Mouse (Mus musculus) kidney, embryonic 15.5 days (tissue): Measurements from ENCODE around the gene Rgmb. TPM values are rescaled to one million over a fixed set of nuclear protein-coding genes. Genes with fewer than 3 reads are reported as not detected.
A peak's percentile ranks its signal among the peaks of the same experiment; 100 is the strongest.

Experiments used
- ATAC-seq: fragments of 200-750 bp; cut with Nextera tagmentation; replicated peaks from 2 replicates; pipeline ENCODE4 v1.8.0; 2017; ENCODE audit warnings: moderate TSS enrichment; ENCODE audit not compliant: low FRiP score
- H3K27ac ChIP-seq: fragments of 300-500 bp; sonication (generic); 2 replicates; pipeline ENCODE4 v1.5.1; 2015; ENCODE audit warnings: mild to moderate bottlenecking, inconsistent platforms
- H3K27me3 ChIP-seq: fragments of 300-500 bp; sonication (generic); 2 replicates; pipeline ENCODE4 v1.6.1; 2015; ENCODE audit warnings: inconsistent platforms
- H3K36me3 ChIP-seq: fragments of 300-500 bp; sonication (generic); 2 replicates; pipeline ENCODE4 v1.6.1; 2015; ENCODE audit warnings: inconsistent platforms
- H3K4me1 ChIP-seq: fragments of 300-500 bp; sonication (generic); 2 replicates; pipeline ENCODE4 v1.6.1; 2015; ENCODE audit warnings: inconsistent platforms
- H3K4me2 ChIP-seq: fragments of 300-500 bp; sonication (generic); 2 replicates; pipeline ENCODE4 v1.6.1; 2015; ENCODE audit warnings: moderate library complexity, mild to moderate bottlenecking, inconsistent platforms
- H3K4me3 ChIP-seq: fragments of 300-500 bp; sonication (generic); replicated peaks from 2 replicates; pipeline ENCODE4 v1.5.1; 2015; ENCODE audit warnings: mild to moderate bottlenecking, inconsistent platforms
- H3K9ac ChIP-seq: fragments of 300-500 bp; sonication (generic); 2 replicates; pipeline ENCODE4 v1.6.1; 2015; ENCODE audit warnings: mild to moderate bottlenecking, inconsistent platforms
- H3K9me3 ChIP-seq: fragments of 300-500 bp; sonication (generic); replicated peaks from 2 replicates; pipeline ENCODE4 v1.6.1; 2016; ENCODE audit warnings: inconsistent platforms
- WGBS: fragments of 180-500 bp; shearing (Covaris S2); methylation state at CpG from one replicate; pipeline ENCODE4 v1.1.7; 2015; ENCODE audit warnings: mixed read lengths; 5-methylcytosine and 5-hydroxymethylcytosine counted together
- polyA plus RNA-seq: library from polyadenylated mRNA; unstranded; fragments of >200 nt; fragmentation: Nextera tagmentation; extraction: Ambion mirVana; gene quantifications from 2 replicates; pipeline ENCODE4 v1.2.1, GENCODE M21; 2015

Gene Rgmb
- polyA plus RNA-seq, 1 experiment from 2014 or later = 13.3 TPM

DNA sequence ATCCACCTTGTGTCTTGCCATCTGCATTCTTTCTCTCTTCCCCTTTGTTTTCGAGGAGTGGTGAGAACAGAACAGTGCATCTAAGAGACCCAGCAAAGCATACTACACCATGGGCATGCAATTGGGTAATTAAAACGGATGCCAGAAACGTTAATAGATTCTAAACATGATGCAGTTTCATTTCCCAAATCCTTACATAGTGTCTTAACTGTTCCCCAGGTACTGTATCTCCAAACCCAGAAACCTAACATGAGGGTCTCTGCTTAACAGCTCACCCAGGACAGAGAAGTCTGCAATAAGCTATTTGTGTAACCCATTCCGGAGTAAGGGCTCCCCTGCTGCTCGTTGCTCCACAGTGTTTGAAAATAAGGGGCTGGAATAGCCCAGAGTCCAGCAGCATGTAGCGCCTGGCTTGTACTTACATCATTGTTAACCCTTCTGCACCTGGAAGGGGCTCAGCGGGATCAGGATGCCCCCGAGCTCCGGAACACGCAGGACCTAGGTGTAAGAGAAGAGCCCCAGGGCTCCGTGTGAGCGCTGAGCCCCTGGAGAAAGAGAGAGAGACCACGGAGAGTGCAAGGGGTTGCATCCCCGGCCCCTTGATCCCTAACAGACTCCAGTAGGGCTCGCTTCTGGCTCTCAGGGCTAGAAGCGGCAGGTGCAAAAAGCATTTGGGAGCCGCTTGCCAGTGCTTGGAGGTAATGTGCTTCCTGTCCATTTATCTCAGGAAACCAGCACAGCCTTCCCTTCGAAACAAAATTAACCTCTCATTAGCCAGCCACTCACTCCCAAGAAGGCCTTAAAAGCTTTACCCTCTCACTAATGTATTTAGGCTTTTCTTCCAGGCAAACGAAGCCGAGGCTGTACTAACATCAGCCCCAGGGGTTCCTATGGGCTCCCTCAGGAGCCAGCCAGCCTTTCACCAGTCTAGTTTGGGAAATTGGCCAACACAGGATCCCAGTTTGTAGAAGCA, 1.4 kb downstream of the Rgmb start:
- 2% methylated on average over 20 of the region's 20 CpGs for WGBS
- Histone ChIP-seq H3K4me1 (peaks cover 41% of the 10 kb centered on the region), H3K9me3 (no peaks in the 10 kb centered on the region), H3K9ac (peak overlapping the region; percentile 64), H3K27ac (peak overlapping the region; percentile 88), H3K27me3 (0 out of 2 replicates have a peak, but pooled peaks cover 3% of the 10 kb centered on the region), H3K4me3 (peak overlapping the region; percentile 66), H3K4me2 (peak overlapping the region; percentile 95), H3K36me3 (no peaks in the 10 kb centered on the region)
- no peak for ATAC-seq

DNA sequence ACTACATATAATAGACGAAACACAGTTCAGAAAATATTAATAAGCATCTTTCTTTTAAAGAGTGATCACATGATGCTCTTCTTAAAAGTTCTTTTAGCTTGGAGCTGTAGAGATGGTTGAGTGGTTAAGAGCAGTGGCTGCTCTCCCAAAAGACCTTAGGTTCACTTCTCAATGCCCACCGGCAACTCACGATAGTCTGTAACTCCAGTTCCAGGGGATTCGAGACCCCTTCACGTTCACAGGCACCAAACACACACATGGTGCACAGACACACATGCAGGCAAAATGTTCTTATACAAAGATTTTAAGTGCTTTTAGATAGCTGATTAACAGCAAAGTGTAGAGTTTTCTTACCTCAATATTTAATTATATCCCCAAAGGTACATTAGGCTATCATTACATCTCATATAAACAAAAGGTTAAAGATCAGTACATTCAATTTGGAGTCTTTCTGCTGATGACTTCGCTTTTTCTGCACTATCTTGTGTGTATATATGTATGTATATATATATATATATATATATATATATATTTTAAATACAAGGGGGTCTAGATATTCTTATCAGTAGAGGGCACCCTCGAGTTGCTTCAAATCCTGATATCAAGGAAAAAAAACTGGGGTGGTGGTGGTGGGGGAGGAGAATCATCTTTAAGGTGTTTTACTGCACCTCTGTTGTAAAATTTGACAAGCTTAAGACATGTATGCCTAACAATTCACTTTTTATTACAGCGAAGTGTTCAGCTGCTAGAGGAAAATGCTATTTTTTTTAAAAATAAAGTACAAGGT, 2.5 kb downstream of the Rgmb start:
- H3K4me2 ChIP-seq = peak overlapping the region; percentile 95
- no peaks in the 10 kb centered on the region for H3K9me3 ChIP-seq

DNA sequence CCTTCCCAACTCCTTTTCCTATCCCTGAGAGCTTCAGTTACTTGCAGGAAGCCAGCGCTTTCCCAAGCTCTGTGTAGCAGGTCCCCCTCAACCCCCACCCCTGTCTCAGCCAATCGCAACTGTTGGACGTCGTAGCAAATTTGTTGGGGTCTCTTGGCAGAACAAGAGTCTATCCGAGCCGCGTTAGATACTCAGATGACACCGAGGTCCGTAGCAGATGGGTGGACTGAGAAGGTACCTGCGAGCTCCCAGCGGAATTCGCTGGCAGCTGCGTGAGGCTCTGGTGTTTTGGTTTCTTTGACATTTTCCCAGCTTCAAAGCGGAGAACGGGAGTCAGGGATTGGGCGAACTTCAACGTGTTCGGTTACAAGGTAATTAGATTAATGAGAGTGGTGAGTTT, 3.9 kb downstream of the Rgmb start:
- Histone ChIP-seq H3K4me2 (peak overlapping the region; percentile 89), H3K4me1 (peaks cover 57% of the 10 kb centered on the region), H3K9ac (peak overlapping the region; percentile 45), H3K27ac (peak overlapping the region; percentile 94), H3K9me3 (no peaks in the 10 kb centered on the region), H3K4me3 (peak overlapping the region; percentile 95), H3K27me3 (0 out of 2 replicates have a peak, but pooled peaks cover 3% of the 10 kb centered on the region), H3K36me3 (no peaks in the 10 kb centered on the region)
- WGBS = under 1% methylated on average over 18 of the region's 18 CpGs
- ATAC-seq = peak; percentile 22

More for the DNA sequence above, 2.5 kb downstream of the Rgmb start:
- ATAC-seq = no peak
- Histone ChIP-seq H3K9ac (no peak overlapping the region), H3K27me3 (0 out of 2 replicates have a peak, but pooled peaks cover 3% of the 10 kb centered on the region), H3K4me3 (peak overlapping the region; percentile 66; the same call in 1 of the 2 replicates), H3K36me3 (no peaks in the 10 kb centered on the region), H3K27ac (no peak overlapping the region), H3K4me1 (peaks cover 52% of the 10 kb centered on the region)
- 57% methylated on average over 8 of the region's 8 CpGs for WGBS

DNA sequence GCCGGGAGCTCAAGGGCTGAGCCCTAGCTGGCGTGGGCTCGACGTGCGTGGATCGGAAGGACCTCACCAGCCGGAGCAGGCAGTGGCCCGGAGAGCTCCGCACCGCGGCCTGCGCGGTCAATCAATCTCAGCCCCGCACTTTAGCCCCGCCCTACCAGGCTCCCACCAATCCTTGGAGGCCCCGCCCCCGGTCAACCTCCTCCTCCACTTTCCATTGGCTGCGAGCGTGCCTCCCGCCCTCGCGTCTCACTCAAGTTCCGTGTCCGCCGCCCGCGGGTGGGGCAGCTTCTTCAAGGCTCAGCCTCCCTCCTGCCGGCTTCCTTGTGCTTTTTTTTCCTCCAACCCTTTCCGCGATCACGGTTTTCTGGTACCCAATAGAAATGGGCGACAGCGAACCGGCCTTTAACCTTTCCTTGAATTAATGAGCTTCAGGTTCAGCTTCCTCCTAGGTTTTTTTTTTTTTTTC, 4.4 kb downstream of the Rgmb start:
- Histone ChIP-seq H3K9me3 (no peaks in the 10 kb centered on the region), H3K4me2 (peak overlapping the region; percentile 89), H3K27ac (peak overlapping the region; percentile 94), H3K36me3 (no peaks in the 10 kb centered on the region), H3K9ac (peak overlapping the region; percentile 95), H3K27me3 (0 out of 2 replicates have a peak, but pooled peaks cover 3% of the 10 kb centered on the region), H3K4me1 (peaks cover 57% of the 10 kb centered on the region), H3K4me3 (peak overlapping the region; percentile 95)
- under 1% methylated on average over 23 of the region's 34 CpGs for WGBS
- peak; percentile 92 for ATAC-seq

DNA sequence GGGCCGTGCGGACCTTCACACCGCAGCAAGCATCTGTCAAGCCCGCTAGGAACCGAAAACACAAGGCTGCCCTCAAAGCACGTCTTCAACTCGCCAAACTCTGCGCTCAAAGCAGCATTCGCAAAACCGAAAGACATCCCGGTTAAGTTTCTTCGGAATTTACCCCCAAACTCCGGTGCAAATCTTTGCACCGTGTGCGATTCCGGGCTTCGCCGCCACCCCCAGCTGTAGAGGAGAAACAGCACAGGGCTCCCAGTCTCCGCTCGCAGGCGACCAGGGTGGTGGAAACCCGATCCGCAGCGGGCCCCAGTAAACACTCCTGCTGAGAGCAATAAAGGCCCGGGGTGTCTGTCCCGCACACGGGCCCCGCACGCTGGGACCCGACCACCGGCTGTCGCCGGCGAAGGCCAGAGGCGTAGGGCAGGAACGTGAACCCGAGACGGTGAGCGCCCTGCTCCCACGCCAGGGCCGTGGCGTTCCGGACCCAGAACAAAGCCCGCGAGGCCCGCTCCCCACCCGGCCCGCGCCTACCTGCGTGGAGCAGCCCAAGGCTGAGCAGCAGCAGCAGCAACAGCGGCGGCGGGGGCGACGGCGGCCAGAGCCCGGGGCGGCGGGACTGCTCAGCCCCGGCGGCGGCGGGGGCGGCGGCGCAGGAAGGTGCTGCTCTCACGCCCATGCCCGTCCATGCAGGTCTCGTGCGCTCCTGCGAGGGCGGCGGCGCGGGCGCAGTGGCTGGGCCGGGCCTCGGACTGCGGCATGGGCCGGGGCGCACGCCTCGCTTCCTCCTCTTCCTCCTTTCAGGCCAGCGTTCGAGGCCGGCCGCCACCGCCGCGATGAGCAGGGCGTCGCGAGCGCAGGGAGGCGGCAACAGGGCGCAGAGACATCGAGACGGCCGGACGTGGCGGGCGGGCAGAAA, 5.1 kb downstream of the Rgmb start:
- peak overlapping the region; percentile 95 for H3K4me3 ChIP-seq
- no peaks in the 10 kb centered on the region for H3K9me3 ChIP-seq
- H3K27me3 ChIP-seq = 0 out of 2 replicates have a peak, but pooled peaks cover 3% of the 10 kb centered on the region
- WGBS = 1% methylated on average over 101 of the region's 102 CpGs
- peak overlapping the region; percentile 94 for H3K27ac ChIP-seq
- H3K4me1 ChIP-seq = peaks cover 55% of the 10 kb centered on the region
- ATAC-seq = peak; percentile 59
- 0 out of 2 replicates have a peak, but pooled peaks cover 1% of the 10 kb centered on the region for H3K36me3 ChIP-seq
- H3K9ac ChIP-seq = peak overlapping the region; percentile 95
- H3K4me2 ChIP-seq = peak overlapping the region; percentile 89

DNA sequence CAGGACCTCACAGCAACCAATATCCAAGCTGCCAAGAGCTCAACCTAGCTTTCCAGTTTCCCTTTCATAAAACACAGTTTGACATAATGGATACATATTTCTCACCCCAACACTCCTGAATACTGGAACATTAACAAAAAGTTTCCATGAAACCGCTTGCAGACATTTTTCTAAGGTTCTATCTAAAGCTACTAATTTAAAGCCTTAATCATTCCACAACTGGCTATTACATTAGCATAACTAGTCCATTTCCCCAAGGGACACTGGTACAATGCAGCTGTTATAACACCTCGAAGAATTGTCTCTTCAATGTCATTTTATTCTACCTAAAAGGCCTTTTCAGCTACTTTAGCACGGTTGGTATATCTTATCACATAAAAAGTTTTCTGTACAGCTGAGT, 6.0 kb downstream of the Rgmb start:
- Histone ChIP-seq H3K4me3 (peak overlapping the region; percentile 95), H3K36me3 (peaks cover 8% of the 10 kb centered on the region), H3K9ac (peak overlapping the region; percentile 95), H3K4me2 (peak overlapping the region; percentile 89), H3K9me3 (no peaks in the 10 kb centered on the region), H3K27ac (no peak overlapping the region), H3K4me1 (peaks cover 52% of the 10 kb centered on the region), H3K27me3 (0 out of 2 replicates have a peak, but pooled peaks cover 3% of the 10 kb centered on the region)
- WGBS = 15% methylated on average over 3 of the region's 3 CpGs
- no peak for ATAC-seq

DNA sequence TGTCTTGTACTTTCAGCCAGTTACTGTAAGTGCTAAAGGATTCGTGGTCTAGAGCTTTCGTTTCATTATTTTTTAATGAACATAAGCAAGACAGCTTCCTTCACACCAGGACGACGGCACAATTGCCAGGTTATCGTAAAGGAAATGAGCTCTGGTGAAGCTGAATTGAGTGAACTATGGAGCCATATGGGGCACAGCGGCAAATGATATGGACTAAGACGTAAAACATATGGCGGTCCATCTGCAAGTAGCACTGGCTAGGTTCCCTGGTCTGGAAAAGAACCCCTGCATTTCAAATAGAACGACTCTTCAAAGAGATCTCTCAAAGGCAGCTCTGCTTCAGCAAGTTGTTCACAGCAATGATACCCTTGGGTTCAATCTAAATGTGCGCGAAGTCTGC, 6.5 kb downstream of the Rgmb start:
- WGBS = 30% methylated on average over 11 of the region's 11 CpGs
- Histone ChIP-seq H3K4me3 (peak overlapping the region; percentile 95), H3K36me3 (peaks cover 13% of the 10 kb centered on the region), H3K9me3 (no peaks in the 10 kb centered on the region), H3K27me3 (no peaks in the 10 kb centered on the region), H3K4me2 (peak overlapping the region; percentile 89), H3K27ac (no peak overlapping the region), H3K9ac (peak overlapping the region; percentile 95; the same call in 1 of the 2 replicates), H3K4me1 (peaks cover 47% of the 10 kb centered on the region)
- no peak for ATAC-seq

DNA sequence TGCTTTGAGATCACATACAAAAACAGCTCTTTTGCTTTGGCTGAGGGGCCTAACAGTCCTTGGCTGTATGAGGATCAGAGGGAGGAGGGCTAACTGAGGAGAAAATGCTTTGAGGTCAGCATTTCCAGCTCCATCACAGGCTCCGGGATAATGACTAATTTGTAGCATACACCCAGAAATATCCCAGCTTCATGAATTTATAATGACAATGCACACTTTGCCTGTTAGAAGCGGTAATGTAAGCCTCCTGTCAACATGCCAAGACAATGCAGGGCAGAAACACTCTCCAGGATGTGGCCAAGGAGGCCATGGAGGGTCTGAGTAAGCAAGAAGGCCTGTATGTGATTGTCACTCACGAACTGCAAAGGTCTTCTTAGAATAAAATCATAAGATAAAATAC, 7.0 kb downstream of the Rgmb start:
- no peak overlapping the region for H3K9ac ChIP-seq
- H3K9me3 ChIP-seq = no peaks in the 10 kb centered on the region
- H3K27me3 ChIP-seq = no peaks in the 10 kb centered on the region
- peaks cover 15% of the 10 kb centered on the region for H3K36me3 ChIP-seq
- H3K4me3 ChIP-seq = peak overlapping the region; percentile 95
- H3K27ac ChIP-seq = no peak overlapping the region
- H3K4me1 ChIP-seq = peaks cover 42% of the 10 kb centered on the region
- peak overlapping the region; percentile 89 for H3K4me2 ChIP-seq
- 29% methylated on average over 3 of the region's 3 CpGs for WGBS
- ATAC-seq = no peak

DNA sequence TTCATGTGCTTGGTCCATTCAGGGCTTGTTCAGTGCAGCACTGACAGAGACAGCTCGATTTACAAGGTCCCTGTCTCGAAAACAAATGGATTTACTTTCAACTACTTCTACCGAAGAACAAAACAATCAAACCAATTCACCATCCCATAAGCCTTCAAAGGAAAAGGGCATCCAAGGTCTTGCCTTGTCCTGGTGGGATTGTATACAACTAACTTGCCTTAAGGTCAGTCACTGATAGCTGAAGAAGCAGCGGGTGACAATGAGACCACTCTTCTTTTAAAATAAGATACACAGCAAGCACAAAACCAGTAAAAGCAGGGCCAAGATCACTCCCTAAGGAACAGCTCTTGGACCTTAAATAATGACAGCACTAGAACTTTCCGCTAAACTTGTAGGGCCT, 7.6 kb downstream of the Rgmb start:
- no peak overlapping the region for H3K27ac ChIP-seq
- peaks cover 42% of the 10 kb centered on the region for H3K4me1 ChIP-seq
- no peak for ATAC-seq
- H3K36me3 ChIP-seq = peaks cover 17% of the 10 kb centered on the region
- no peaks in the 10 kb centered on the region for H3K27me3 ChIP-seq
- H3K9ac ChIP-seq = no peak overlapping the region
- no peak overlapping the region for H3K4me3 ChIP-seq
- no peak overlapping the region for H3K4me2 ChIP-seq
- H3K9me3 ChIP-seq = no peaks in the 10 kb centered on the region
- 42% methylated on average over 5 of the region's 5 CpGs for WGBS

DNA sequence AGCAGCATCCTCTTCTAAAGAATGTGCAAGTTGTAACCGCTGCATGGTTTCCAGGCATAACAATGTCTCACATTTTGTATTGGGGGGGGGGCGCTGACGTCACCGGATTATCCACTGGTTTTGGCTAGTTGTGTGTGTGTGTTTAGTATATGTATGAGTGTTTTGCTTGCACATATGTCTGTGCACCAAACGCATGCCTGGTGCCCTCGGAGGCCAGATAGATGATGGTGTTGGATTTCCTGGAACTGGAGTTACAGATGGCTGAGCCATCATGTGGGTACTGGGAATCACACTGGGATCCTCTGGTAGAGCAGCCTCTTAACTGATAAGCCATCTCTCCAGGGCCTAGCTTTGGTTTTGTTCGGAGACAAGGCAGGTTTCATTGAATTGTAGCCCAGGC, 8.5 kb downstream of the Rgmb start:
- Histone ChIP-seq H3K4me3 (no peak overlapping the region), H3K4me1 (peaks cover 38% of the 10 kb centered on the region), H3K4me2 (no peak overlapping the region), H3K36me3 (peaks cover 23% of the 10 kb centered on the region), H3K9me3 (no peaks in the 10 kb centered on the region), H3K9ac (no peak overlapping the region), H3K27me3 (no peaks in the 10 kb centered on the region), H3K27ac (no peak overlapping the region)
- no peak for ATAC-seq
- 82% methylated on average over 7 of the region's 7 CpGs for WGBS

DNA sequence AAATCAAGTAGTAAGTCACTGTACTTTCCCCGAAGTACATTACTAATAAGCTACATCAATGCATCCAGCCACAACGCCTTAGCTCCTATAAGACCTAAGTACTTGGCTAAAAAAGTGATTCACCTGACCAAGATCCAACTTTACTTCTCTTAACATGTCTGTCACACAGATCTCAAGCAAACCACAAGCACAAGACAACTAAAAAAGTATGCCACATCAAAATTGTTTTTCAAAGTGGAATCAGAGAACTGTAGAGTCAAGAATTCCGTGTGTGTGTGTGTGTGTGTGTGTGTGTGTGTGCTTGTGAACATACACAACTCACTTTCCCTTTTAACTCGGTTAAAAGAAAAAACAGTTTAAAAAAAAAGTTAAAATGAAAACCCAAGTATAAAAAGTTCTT, 9.1 kb downstream of the Rgmb start:
- H3K4me1 ChIP-seq = peaks cover 35% of the 10 kb centered on the region
- no peak overlapping the region for H3K4me2 ChIP-seq
- no peak overlapping the region for H3K27ac ChIP-seq
- H3K9ac ChIP-seq = no peak overlapping the region
- no peaks in the 10 kb centered on the region for H3K9me3 ChIP-seq
- peaks cover 27% of the 10 kb centered on the region for H3K36me3 ChIP-seq
- no peak for ATAC-seq
- WGBS = 83% methylated on average over 4 of the region's 4 CpGs
- no peak overlapping the region for H3K4me3 ChIP-seq
- H3K27me3 ChIP-seq = no peaks in the 10 kb centered on the region
